Mouse (Mus musculus) embryonic stem cell, embryonic (primary cell): ENCODE measurements around the gene Tmem178b.

Source experiments
- CTCF ChIA-PET, 4 experiments: fragments of 300-600 bp in 2 of 4; fragments of 350-600 bp in 2 of 4; sonication (Branson Sonifier 250); formaldehyde crosslinking; loops; one replicate each; lab custom pipeline; 2022; ENCODE audit warnings: inconsistent platforms in 2 of 4; lab: Charles Lee
- POLR2A ChIA-PET, 4 experiments: fragments of 300-600 bp in 2 of 4; fragments of 350-600 bp in 2 of 4; sonication (Branson Sonifier 250); formaldehyde crosslinking; loops; one replicate each; lab custom pipeline; 2022; ENCODE audit warnings: antibody characterized with exemption in 4 of 4, inconsistent platforms in 1 of 4; lab: Charles Lee

Gene Tmem178b

DNA sequence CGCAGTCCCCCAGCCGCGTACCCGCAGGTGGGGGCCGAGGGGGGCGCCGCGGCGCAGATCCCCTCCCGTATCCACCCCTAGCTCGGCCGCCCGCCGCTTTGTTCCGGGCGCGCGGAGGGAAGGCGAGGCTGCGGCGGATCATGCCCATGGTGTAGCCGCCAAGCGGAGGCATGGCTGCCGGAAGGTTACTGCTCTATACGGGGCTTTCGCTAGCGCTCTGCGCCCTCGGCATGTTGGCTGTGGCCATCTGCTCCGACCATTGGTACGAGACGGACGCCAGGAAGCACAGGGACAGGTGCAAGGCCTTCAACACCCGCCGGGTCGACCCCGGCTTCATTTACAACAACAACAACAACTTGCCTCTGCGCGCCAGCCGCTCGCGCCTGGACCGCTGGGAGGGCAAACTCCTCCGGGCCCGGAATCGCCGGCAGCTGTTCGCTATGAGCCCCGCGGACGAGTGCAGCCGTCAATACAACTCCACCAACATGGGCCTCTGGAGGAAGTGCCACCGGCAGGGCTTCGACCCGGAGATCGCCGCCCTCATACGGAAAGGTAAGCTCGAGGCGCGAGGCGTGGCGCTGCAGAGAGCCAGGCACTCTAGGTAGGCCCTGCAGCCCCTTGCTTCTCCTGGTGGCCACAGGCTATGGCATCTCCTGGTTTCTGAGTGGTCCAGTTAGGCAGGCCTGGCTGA, at the start of gene Tmem178b:
TSS of gene Tmem178b (plus strand) at position 371 of the 691 bp plus-strand sequence.
- POLR2A ChIA-PET: interaction anchor here in 2 of 4 experiments (1.3 to 2.2 kb wide), 4 partner anchors 18 to 598 kb away, joined by 3 to 5 read pairs (median 3); partner anchors contain the start of gene Ssbp1 (in 1 of the 2)

DNA sequence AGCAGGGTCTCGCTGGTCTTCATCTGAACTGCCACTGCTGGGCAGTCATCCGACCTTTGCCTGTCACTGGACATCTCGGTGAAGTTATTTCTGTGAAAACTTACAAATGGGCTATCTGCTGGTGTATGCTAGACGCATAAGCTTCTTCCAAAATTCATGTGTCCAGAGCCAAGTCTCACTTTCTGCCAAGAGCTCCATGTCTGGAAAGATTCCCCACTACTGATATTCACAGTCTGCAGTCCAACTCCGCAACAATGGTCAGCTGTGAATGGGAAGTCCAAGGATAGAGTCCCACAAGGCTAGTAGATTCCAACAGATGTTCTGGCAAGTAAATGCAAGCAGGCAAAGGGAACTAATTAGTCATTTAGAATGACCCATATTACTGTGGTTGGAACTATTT, 44.3 kb upstream of the Tmem178b start:
- ChIA-PET CTCF (interaction anchor here in 1 of 4 experiments (1.2 kb wide), 1 partner anchor 20 kb away, joined by 3 read pairs; no protein-coding TSS in a partner anchor), POLR2A (no interaction called here)

More for the DNA sequence above, at the start of gene Tmem178b:
- CTCF ChIA-PET: interaction anchor here in 2 of 4 experiments (0.8 to 3.5 kb wide), 4 partner anchors 24 to 363 kb away, joined by 3 to 27 read pairs (median 8); partner anchors contain the start of gene Mrps33 (in 1 of the 2)

DNA sequence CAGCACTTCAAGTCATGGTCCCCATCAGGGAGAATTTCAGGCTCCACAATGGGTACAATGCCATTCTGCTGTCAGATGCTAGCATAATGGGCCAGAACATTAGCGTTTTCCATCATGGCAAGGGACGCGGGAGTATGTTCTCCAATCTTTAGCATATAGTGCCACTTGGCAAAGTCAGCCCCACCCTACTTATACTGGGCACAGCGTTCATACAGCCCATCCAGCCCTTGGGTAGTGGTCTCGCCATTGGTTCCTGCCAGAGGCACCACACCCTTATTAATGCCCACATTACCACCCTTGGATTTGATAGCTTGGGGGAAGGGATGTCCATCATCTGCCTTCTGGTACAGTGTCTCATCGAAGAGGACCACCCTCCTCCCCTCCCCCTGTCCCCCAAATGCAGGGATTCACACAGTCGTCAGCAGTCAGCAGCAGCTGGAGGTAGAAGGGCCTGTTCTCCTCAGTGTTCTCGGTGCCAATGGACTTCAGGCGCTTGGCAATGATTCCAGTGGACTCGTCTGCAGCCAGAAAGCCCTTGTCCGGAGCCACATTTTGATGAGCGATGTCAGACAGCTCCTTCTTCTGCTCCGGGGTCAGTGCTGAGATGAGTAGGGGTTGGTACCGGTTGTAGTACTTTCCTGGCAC, 29.3 kb upstream of the Tmem178b start:
- CTCF ChIA-PET: no interaction called here
- POLR2A ChIA-PET: no interaction called here

DNA sequence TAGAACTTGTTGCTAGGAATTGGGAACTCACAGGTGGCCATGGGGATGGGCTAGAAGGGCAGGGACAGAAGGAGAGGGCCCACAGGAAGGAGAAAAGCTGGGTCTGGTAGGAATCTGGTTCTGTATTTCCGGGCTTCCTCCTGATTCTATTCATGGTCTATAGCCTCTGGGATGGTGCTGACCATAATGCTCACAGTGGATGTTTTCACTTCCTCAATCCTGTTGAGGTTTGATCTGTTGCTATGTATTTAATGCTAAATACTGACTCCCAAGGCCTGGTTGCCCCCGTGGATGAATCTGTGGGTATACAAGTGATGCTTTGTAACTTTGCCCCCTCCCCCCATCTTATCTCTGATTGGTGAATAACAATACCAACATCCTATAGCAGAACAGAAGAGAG, 25.5 kb upstream of the Tmem178b start:
- CTCF ChIA-PET: no interaction called here
- POLR2A ChIA-PET: no interaction called here

DNA sequence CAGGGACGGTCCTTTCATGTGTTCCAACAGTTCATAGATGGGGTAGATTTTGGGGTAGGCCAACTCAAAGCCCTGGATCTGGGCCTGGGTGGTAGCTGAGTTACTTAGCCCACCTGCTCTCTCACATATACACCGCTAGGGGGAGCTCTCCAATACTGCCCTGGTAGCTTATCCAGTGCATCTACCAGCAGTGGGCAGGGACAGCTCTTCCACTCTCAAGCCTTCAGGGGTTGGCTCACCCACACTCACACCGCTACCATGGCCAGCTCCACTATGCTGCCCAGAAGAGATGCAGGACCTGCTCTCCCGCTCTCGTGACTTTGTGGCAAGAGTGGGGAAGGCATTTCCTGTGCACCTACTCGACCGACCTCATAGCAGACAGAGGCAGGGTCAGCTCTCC, 24.3 kb upstream of the Tmem178b start:
- CTCF ChIA-PET: interaction anchor here (0.5 to 1.7 kb wide), 34 partner anchors 9 to 841 kb away, joined by 3 to 17 read pairs (median 4); partner anchors contain the start of genes Mrps33 (in 3 of the 4) and Tmem178b (in 2 of the 4)
- POLR2A ChIA-PET: interaction anchor here in 2 of 4 experiments (0.6 to 0.9 kb wide), 3 partner anchors 24 to 892 kb away, joined by 3 to 9 read pairs (median 3); partner anchors contain the start of gene Tmem178b (in 1 of the 2)

DNA sequence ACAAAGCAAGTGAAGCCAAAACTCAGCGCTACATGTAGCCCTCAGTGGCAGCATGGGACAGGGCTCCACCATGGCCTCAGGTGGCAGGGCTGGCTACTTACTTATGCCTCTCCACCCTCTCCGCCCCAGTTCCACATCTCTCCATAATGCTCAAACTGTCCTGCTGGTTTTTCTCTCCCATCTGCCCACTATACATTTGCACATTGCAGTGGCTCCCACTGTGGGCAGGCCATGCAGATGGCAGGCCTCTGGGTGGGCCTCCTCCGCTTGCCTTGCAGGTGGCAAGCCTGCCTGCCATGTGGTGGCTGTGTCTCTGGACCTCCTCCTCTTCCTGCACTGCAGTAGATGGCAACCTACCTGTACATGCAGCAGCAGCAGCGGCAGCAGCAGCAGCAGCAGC, 23.4 kb upstream of the Tmem178b start:
- CTCF ChIA-PET: interaction anchor here in 2 of 4 experiments (1.3 to 1.7 kb wide), 3 partner anchors 16 to 24 kb away, joined by 3 to 9 read pairs (median 6); partner anchors contain the start of gene Tmem178b (in 1 of the 2)
- POLR2A ChIA-PET: interaction anchor here in 1 of 4 experiments (0.7 kb wide), 1 partner anchor 891 kb away, joined by 3 read pairs; no protein-coding TSS in a partner anchor

DNA sequence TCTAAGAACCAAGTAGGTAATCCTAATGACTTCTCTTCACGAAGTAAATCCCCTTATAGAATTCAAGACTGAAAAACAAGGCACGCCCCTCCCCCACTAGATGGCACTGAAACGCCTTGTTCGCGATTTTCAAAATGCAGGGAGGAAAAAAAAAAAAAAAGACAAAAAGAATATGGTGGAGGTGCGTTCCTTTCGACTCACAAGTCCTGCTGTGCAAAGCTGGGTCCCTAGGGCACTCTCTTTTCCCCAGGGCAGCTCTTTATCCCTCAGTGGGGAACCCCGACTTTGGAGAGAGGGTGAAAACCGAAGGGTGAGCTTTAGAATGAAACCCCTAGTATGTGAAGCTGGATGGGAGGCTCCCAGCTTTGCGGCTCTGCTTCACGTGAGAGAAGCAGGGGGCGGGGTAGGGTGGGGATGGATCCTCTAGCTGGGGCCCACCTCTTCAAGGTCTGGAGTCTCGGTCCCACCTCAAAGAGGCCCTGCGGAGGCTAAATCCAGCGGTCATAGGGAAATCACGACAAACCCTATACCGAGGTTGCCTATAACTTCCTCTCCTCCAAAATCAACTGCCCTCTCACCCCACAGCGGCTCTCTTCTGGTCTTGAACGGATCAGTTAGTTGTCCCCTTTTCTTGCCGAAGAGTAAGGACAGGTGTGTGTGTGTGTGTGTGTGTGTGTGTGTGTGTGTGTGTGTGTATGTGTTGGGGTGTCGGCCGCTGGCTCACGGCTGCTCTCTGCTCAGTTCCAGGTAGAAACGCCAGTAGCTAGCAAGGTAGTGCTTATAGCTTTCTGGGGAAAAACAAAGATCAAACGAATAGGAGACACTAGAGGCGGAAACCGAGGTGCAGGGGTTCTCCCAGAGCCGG, 2.6 kb upstream of the Tmem178b start:
- CTCF ChIA-PET: interaction anchor here (0.6 to 4.1 kb wide), 15 partner anchors 21 to 523 kb away, joined by 3 to 27 read pairs (median 5); partner anchors contain the start of gene Mrps33 (in 2 of the 4)
- POLR2A ChIA-PET: interaction anchor here in 1 of 4 experiments (0.5 to 1.6 kb wide), 5 partner anchors 11 to 565 kb away, joined by 3 to 4 read pairs (median 3); partner anchors contain the start of genes Agk and E330009J07Rik

DNA sequence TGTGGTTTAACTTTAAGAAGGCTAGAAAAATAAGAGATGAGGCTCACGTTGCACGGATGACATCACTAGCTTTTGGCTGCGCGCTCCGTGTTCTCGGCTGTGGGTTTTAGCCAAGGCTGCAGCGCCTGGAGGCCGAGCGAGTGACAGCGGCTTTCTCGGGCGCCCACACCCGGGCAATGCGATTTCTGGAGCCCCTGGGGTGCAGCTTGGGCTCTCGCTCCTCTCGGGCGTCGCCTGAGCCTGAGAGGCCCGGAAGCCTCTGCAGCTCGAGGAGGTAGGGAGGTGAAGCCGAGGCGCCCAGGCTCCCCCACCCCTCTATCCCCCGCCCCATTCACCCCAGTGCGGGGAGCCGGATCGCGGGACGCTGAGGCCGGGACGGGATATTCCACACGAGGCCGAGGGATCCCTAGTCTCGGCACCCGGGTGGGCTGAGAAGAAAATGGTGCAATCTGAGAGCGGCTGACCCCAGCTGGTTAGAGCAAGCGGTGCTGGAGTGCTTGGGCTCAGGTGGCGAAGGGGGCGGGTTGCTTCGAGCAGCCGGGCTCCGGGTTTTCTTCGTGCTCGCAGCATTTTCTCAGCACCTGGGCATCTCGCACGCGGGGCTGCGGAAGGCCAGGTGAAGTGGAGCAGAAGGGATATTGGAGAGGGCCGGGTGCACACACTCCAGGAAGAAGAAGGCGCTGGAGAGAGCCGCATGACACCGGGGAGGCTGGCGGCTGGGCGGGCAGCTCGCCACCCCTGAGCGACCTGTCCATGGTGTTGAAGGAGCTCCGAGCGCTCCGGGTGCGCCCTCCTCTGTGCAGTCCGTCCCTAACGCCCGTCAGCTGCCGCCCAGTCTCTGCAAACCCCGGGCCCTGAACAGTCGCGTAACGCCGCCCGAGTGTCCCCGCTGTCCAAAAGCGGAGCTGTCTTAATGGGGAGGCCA, 1.4 kb upstream of the Tmem178b start:
- ChIA-PET POLR2A (interaction anchor here in 2 of 4 experiments (0.7 to 2.2 kb wide), 8 partner anchors 11 to 564 kb away, joined by 3 to 5 read pairs (median 3); partner anchors contain the start of genes E330009J07Rik (in 1 of the 2) and Mrps33 (in 1 of the 2)), CTCF (interaction anchor here (0.5 to 4.1 kb wide), 15 partner anchors 10 to 522 kb away, joined by 3 to 27 read pairs (median 5); partner anchors contain the start of gene Mrps33 (in 2 of the 4))

DNA sequence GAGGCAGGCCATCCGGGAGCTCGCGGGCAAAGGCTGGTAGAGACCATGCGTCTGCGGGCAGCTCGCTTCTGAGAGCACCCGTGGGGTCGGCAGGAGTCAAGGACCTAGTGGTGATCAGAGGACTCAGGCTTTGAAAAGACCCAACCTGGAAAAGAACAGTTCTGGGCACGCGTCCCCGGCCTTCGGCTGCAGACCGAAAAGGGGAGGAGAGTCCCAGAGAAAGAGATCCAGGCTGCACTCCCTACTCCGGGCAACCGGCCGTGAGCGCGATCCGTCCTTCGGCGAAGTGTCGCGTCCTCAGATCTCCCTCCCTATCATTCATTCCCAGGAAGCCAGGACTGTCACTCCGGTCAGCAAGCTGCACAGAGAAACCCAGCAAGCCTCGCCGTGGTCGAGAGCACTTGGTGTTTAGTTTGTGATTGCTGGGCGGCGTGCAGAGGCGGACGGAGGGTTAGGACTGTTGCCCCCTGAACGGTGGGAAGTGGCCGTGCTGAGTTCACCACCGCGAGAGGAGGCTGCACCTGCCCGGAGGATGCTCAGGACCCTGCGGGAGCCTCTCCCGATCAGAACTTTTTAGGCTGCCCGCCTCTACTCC, 668 bp upstream of the Tmem178b start:
- CTCF ChIA-PET: interaction anchor here in 3 of 4 experiments (0.5 to 4.1 kb wide), 11 partner anchors 20 to 364 kb away, joined by 3 to 27 read pairs (median 4); partner anchors contain the start of gene Mrps33 (in 2 of the 3)
- POLR2A ChIA-PET: interaction anchor here in 2 of 4 experiments (0.9 to 2.2 kb wide), 7 partner anchors 11 to 599 kb away, joined by 3 to 5 read pairs (median 3); partner anchors contain the start of genes Mrps33 (in 1 of the 2) and Ssbp1 (in 1 of the 2)

DNA sequence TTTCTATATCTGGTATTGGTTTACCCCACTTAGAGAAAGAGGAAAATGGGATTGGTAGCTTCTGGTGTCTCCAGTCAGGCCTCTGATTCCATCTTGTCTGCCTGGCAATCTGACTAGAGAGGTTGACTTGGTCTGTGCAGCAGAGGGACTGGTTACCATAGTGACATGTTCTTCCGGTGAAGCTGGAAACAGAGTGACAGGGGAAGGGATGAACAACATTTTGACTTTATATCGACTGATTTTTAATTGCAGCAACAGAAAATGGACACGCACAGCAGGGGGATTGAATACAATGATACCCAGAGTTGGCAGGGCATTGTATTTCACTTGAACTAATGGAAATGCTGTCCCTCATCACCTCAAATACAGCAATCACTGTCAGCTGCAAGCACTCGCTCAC, 2.1 kb downstream of the Tmem178b start:
- CTCF ChIA-PET: no interaction called here
- POLR2A ChIA-PET: interaction anchor here in 1 of 4 experiments (0.6 to 0.9 kb wide), 2 partner anchors 94 to 398 kb away, joined by 3 to 4 read pairs; no protein-coding TSS in a partner anchor

DNA sequence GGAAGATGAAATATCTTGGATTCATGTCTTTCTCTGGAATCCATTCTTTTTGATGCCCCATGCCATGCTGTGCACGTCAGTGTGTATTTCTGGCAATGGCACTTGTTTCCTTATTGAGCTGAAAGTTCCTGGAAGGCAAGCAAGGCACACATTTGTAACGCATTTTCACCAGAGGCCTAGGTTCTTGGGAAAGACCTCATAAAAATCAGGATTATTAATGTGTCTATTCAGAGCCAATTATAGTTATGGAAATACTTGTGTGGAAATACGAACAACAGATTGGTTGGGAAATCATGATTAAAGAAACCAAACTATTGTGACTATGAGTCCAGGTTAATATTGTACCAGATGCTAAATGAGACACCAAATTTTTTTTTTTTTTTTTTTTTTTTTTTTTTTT, 3.4 kb downstream of the Tmem178b start:
- POLR2A ChIA-PET: interaction anchor here in 1 of 4 experiments (1.1 kb wide), 1 partner anchor 172 kb away, joined by 4 read pairs; no protein-coding TSS in a partner anchor
- CTCF ChIA-PET: interaction anchor here in 2 of 4 experiments (0.6 kb wide), 2 partner anchors 658 to 757 kb away, joined by 3 to 9 read pairs; no protein-coding TSS in a partner anchor

DNA sequence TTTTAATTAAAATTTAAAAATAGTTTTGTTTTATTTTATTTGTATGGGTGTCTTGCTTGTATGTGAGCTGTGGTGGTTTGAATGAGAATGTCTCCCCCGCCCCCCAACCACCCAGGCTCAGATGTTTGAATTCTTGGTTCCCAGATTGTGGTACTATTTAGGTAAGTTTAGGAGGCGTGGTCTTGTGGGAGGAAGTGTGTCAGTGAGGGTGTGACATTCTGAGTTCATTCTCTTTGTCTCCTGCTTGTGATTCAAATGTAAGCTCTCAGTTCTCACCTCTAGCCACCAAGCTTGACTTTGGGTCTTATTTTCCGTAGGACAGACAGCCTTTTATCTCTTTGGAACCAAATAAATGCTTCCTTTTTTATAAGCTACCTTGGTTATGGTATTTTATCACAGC, 17.7 kb downstream of the Tmem178b start:
- ChIA-PET POLR2A (interaction anchor here in 2 of 4 experiments (0.6 to 1.1 kb wide), 3 partner anchors 19 to 442 kb away, joined by 3 to 5 read pairs (median 3); partner anchors contain the start of gene Tmem178b (in 1 of the 2)), CTCF (interaction anchor here in 1 of 4 experiments (0.6 kb wide), 1 partner anchor 21 kb away, joined by 5 read pairs; no protein-coding TSS in a partner anchor)

DNA sequence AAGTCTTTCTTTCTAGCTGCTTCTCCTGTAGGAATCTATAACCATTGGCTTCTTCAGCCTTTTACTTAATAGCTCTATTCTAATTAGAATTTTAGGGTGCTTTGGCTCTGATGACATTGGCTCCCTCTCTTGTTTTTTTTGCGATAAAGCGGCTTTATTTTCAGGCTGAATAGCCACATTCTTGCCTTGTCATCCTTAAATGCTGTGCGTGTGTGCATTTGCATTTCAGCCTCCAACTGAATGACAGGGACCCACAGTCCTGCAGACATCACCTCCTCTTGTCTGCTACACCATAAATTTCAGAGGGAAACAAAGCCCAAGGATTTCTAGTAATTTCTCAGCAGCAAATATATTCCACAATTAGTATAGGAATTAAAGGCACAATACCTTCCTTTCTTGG, 23.4 kb downstream of the Tmem178b start:
- CTCF ChIA-PET: no interaction called here
- POLR2A ChIA-PET: interaction anchor here in 2 of 4 experiments (0.6 to 0.7 kb wide), 2 partner anchors 50 to 1634 kb away, joined by 3 read pairs; no protein-coding TSS in a partner anchor

DNA sequence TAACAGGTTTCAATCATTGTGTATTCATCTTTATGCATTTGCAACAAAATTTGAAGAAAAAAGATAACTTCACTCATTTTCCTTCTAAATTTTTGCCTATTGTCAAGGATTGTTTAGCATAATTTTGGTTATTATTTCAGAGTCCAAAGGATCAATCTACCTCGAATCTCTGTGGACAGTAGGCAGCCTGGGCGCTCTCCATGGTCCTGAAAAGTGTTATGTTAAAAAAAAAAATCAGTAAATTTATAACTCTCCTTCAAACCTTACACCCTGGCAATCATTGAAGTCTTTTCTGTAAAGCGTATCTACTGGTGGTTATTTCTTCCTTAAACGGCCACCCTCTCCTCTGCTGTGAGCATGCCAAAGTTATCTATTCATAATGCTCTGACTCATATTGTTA, 26.2 kb downstream of the Tmem178b start:
- CTCF ChIA-PET: no interaction called here
- POLR2A ChIA-PET: no interaction called here

DNA sequence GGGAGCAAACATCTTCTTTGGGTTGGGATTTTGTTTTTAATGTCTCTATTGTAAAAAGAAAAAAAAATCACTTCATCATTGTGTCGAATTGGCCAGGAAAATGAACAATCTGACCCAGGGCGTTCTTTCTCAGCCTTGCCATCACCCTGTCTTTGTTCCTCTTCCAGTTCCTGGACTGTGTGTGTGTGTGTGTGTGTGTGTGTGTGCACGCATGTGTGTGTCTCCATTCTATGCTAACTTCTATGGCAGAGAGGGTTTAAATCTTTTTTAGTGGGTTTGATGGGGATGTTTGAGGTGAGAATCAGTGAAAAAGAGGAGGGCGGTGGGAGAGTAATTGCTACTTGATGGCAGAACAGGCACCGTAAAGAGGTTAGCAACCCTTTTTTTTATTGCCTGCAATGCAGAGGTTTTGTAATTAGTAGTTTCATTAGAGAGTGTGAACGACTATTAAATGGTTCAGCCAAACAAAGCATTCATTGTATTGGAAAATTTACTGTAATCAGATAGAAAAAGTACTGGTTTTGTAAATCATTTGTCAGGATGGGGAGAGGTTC, 30.2 kb downstream of the Tmem178b start:
- POLR2A ChIA-PET: no interaction called here
- CTCF ChIA-PET: no interaction called here

DNA sequence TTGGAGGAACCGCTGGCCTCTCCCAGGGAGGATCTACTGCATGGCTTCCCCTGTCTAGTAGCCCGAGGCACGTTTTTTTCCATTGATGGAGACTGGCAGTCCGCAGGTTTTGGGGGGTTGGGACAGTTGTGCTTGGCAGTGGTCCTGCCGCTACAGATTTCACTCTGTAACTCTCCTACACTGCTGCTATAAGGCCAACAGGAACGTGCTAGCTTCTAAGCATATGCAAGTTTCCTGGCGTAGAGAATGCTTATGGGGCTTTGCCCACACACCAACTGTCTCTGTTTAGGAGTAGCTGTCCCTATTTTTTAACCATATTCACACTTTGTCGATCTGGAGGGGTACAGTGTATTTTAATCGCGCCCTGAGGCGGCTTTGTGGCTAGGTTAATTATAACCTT, 30.8 kb downstream of the Tmem178b start:
- ChIA-PET CTCF (no interaction called here), POLR2A (no interaction called here)
